Mouse (Mus musculus): ENCODE measurements around the gene Cbs. TPM values are rescaled to one million over a fixed set of nuclear protein-coding genes. Genes with fewer than 3 reads are reported as not detected.

Gene Cbs
- total RNA-seq, 2 experiments from 2014 or later: 2.3 to 6.1 TPM

Small RNA genes lying within 50 kb of the gene (microRNA-seq; reads per million reads assigned to microRNA genes)
- gene Gm24970: not detected

Other genes starting within 250 kb of the Cbs start
- gene Wdr4, start 117.3 kb downstream of the Cbs start, total RNA-seq (2021): 10 to 100 TPM; 20.5 to 24.0 TPM
- 100 to 1,000 TPM; 372 to 422 TPM for gene Ndufv3, start 117.1 kb downstream of the Cbs start, total RNA-seq (2021)
- 10 to 100 TPM; 19.9 to 24.0 TPM for gene Pknox1, start 72.5 kb downstream of the Cbs start, total RNA-seq (2021)
- 100 to 1,000 TPM; 158 to 159 TPM for gene U2af1, start 21.7 kb upstream of the Cbs start, total RNA-seq (2021)
- gene Cryaa, start 40.6 kb upstream of the Cbs start, total RNA-seq (2021): not detected
- gene Sik1, start 218.6 kb upstream of the Cbs start, total RNA-seq (2021): 100 to 1,000 TPM; 124 to 127 TPM